Mouse (Mus musculus) spleen, postnatal 4 days (tissue): Measurements from ENCODE around the gene Cfap221.

Source experiments
- DNase-seq, 2 experiments: peaks; one replicate each; pipeline ENCODE4 v3.0.0; 2022; ENCODE audit warnings: low spot score in 2 of 2

The Cfap221 gene

DNA sequence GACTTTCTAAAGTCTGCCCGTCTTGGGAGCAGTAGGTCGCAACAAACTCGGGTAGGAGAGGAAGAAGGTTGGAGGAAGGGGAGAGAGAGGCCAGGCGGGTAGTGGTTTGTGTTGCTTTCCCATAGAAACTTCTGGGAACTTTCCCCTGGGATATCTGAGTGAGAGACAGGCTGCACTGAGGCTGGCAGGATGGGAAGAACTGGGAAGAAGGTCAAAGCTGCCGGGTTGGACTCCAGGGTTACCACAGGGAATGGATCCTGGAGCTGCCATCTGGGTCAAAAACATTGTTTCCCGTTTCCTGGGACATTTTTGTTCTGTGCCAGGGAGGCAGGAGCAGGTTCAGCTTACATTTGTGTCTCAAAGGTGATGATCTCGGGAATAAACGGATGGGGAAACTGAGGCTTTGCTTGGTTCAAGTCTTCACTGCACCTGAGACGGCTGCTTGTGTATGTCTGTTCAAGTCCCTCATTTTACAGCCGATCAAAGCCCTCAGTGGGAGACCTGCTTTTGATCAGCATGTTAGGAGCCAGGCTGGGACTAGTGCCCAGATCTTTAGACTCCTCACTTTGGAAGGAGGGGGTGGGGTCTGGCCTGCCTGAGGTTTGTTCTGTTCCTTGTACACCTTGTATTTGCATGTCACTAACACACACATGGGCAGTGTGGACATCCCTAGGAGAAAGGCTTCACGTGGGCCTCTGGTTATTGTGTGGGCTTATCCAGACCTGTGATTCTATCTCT lies 11.0 kb upstream of the Cfap221 start:
- no peak for DNase-seq

DNA sequence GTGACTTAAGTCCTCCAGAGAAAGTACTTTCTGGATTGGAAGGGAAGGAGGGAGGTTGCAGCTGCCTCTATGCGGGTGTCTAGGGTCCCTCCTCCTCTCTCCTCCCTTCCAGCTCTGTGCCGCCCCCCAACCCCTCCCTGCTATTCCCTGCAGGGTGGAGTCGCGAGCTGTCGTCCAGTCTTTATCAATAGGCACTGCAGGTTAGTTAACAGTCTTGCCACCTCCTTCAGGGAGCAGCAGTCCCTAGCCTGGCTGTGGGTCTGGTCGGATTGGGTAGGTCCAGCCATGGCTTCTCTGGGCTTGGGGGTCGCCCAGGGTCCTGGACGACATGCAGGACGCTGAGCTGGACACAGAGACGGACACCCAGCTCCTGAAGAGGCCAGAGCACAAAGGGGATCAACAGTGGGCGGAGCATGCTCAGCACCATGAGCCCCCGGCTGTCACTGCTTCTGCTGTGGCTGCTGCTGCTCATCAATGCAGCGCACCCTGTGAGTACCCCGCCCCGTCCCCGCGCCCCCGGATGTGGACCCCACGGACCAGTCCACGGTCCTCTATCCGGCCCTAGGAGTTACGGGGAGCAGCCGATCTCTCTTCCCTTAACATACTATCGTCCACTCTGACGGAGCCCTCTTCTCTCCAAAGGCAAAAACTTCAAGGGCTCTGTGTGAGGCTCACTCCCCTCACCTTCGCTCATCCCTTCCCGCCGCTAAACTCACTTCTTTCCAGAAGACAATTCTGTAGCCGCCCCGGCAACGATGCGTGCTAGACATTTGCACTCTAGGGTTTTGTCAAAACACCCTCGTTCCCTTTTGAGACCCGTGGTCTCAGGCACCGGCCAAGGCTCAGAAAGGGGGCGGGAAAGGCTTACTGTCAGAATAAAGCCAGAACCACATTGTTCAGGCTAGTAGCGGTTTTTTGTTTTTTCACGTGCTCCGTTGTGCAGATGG lies 10.1 kb upstream of the Cfap221 start, which contains the start of gene Sctr:
Gene Sctr (plus strand): TSS at position 51 of the 947 bp plus-strand sequence.
- peak in 1 of 2 experiments; percentile 64 for DNase-seq

DNA sequence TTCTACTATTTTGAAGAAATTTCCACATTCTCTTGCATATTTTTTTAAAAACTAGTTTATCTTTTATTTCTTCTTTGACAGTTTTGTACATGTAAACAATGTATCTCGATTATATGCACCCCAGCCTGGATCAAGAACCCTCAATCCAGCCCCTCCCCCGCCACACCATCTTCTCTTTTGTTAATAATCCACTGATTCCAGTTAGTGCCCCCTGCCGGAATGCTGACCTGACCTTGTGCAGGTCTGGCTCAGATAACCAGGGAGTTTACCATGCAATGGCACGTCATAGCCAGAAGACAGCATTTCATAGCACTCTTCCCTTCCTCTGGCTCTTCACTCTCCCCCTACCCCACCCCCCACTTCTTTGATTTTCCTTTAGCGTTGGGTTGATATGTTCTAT lies 610 bp upstream of the Cfap221 start:
- no peak for DNase-seq

DNA sequence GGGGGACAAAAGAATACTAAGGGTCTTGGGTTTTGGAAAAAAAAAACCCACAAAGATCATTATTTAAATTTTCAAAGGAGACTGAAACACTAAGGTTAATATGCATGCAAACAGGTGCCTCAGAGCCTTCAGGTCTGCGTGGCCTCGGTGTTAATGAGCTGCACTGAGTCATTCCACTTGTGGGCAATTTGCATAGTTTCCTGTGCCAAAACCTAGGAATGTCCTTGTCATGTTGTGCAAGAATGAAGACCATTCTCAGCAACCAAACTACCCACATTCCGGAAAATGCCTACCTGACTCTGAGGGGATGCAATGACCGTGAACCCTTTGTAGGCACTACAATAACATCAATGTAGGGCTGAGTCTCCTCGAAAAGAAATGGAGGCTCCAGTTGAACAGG lies 10.5 kb downstream of the Cfap221 start:
- no peak for DNase-seq

DNA sequence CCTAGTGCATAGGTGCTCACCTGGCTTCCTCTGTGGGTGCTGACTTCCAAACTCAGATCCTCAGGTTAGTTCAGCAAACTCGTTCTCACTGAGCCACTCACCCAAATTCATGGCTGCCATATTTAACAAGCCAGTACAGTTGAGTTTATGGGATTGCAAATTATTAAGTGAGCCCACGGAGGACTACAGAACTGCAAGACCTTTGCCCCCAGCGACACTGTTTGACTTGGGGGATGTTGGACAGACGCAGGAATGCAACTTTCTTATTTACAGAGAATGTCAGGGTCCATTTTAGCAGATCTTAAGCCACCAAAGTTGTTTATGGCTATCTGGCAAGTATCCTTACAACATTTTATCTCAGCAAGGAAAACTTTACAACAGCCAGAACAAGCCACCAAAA lies 21.9 kb downstream of the Cfap221 start:
- DNase-seq: no peak

DNA sequence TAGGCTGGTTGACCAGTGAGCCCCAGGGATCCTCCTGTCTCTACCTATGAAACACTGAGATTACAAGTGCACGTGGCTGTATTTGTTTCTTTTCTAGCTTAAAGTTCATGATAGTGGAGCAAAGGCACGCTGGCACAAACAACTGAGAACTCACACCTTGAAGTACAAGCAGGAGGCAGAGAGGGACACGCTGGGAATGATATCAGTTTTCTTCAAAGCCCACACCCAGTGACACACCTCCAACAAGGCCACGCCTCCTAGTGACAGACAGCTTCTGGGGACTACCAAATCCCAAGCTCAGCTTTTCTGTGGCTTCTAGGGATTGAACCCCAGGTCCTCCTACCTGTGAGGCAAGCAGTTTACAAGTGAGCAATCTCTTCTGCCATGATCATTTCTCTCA lies 23.9 kb downstream of the Cfap221 start:
- no peak for DNase-seq

DNA sequence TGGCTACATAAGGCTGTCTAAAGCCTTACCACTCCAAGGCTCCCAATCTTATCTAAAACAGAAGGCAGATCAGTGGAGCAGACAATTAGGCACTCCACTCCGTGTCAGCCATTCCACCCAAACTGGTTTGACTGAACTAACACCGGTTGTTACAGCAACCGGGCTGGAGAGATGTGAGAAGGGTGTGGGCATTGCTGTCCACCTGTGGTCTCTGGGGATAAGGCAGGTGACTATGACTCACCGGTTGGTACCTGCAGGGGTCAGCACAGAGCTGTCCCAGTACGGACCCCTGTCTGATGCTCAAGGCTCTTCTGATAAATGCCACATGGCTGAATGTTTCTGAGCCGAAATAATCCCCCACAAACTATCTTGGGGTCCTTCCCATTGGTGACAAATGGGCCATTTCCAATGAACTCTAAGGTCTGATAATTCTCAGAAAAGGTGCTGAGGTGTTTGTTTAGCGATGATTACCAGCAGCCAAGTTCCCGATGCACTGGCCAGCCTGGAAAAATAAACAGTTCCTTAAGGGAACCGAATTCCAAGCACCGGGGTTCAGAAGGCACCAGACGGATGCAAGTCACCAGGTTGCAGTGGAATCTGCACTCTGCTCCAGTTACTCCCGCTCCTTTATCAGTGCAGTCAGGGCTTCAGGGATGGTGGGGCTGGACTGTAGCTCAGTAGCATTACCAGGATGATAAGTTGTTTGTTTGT lies 31.1 kb downstream of the Cfap221 start:
- no peak for DNase-seq

DNA sequence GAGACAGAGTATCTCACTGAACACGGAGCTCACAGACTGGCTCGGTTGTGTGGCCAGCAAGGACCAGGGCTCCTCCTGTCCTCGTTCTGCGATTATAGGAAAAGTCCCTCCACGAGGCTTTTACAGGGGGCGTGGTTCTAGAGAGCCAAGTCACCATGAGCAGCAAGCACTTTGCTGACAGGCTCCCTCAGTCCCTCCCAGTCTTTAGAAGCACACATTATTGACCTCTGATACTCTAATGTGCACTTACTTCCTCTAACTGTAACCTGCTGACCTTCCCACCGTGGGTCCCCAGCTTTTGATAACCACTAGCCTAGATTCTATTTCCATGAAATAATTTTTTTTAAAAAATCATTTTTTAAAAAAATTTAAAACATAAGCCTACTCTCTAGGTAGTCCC lies 37.1 kb downstream of the Cfap221 start:
- DNase-seq: no peak

DNA sequence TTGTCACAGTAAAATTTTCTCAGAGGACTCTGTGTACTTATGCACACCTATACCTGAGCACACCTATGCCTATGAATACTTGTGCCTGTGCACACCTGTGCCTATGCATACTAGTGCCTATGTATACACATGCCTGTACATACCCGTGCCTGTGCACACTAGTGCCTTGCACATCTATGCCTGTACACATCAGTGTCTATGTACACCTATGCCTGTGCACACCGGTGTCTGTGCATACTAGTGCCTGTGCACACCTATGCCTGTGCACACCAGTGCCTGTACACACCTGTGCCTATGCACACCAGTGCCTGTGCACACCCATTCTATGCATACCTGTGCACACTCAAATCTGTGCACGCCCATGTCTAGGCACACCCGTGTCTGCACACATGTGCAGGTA lies 37.6 kb downstream of the Cfap221 start:
- DNase-seq: no peak

DNA sequence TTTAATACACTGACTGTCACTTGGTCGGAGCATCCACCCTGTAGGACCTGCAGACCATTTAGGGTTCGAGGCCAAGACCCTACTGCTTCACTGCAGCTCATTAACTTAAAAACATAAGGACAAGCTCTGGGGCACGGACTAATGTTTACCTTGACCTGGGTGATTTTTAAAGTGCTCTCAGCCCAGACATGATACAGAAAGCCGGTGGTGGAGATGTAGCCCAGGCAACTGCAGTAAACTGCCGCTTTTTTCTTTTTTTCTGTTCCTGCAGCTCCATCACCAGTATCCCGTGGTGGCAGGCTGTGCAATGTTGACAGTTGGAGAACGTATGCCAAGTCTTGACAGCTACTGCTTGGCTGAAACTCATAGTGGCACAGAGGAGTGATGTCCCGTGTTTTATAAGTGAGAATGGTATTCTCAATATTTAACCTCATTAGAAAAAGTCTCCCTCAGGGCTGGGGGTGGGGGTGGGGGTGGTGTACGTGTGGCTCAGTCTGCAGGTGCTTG lies 39.3 kb downstream of the Cfap221 start:
- no peak for DNase-seq

DNA sequence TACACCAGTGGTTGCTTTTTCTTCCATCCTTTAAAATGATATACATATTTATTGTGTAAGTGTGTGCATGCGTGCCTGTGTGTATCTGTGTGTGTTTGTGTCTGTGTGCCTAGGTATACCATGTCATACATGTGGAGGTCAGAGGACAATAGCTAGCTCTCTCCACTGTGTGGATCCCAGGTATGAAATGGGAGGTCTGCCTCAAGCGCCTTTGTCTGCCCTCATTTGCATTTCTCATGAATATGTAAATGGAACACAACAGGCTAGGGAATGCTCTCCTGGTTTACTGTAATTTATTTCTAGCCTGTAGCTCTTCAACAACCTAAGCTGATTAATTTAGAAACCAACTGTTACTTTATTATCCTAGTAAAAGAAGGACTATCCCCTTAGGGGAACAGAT lies 42.4 kb downstream of the Cfap221 start:
- DNase-seq: no peak

DNA sequence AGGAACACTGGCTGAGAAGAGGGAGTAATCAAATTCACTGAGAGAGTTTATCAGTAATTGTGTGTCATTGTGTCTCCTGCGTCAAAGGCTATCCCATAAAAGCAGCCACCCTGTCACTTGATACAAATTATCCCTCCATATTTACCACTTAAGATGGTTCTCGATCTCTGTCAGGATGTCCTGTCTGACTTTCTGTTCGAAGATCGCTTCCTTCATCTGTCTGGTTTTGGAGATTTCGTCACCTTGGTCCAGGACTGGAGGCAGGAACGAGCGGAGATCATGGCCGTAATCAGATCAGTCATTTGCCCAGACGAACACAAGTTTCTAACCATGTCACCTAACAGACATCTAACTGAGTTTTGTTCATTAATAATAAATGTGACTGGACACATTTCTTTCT lies 43.6 kb downstream of the Cfap221 start:
- DNase-seq: no peak

DNA sequence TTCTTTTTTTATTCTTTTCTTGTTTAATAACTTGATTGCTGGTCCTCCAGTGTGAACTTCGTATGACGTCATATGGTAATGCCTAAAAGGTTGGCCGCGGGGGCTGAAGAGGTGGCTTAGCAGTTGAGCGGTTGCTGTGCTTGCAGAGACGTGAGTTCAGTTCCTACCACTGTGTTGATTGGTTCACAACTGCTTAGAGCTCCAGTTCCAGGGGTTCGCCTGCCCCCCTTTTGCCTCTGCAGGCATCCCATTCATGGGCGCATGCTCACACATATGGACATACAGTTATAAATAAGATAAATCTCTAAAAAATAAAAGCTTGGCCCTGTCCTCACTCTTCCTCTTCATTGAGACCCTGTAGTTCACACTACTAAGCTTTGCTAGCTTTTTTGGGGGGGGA lies 46.9 kb downstream of the Cfap221 start:
- no peak for DNase-seq

DNA sequence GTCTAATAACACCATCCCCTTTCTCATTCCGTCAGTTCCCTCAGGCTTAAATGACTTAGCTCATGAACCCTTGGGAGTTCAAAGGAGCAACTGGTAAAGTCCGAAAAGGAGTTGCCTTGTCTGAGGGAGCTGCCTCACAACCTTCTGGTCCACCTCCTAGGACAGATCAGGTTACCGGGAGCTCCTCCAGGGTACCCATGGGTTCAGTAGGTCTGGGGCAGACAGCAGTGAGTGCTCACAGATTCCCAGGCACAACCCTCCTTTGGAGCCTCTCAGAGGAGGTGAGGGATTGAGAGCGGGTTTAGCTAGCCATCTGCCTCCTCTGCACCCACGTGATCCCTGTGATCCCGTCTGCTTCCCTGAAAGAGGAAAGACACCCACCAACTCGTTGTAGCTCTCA lies 60.2 kb downstream of the Cfap221 start:
- no peak for DNase-seq

DNA sequence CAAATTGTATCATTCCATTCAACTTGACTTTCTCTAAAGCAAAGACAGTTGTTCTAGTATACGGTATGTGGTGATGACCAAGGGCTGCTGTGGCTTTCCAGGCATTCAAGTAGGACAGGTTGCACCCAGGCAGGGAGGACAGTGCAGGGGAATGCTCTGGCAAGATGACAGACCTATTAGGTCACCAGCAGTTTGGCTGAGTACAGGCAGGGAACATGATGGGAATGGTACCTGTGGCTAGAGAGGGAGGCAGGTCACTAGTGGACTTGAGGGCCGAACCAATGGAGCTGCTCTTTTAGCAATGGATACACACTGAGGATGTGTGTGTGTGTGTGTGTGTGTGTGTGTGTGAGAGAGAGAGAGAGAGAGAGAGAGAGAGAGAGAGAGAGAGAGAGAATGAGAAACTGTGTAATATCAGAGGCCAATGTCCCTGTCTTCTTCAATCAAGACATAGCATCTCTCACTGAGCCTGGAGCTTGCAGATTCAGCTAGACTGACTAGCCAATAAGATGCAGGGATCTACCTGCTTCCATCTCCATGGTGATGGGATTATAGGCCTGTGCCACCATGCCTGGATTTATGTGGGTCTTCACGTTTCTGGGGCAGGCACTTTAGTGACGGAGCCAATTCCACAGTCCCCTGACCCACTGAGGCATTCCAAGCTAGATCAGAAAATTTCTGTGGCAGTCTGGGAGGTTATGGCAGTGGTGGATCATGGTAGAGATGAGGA lies 65.4 kb downstream of the Cfap221 start:
- no peak for DNase-seq

DNA sequence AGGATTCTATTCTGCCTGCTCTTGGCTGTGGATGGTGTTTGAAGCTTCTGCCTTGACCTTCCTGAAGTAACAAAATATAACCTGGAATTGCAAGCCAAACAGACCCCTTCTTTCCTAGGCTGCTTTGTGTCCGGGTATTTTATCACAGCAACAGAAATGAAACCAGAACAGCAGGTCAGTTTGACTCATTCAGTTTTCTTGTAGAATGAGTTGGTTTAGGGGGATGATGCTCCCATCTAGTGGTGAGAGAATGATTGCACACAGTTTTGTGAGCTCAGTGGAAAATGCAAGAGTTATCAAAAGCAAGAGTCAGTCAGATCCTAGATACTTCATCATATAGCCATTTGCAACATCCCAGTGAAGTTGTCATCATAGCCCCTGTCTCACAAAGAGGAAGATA lies 67.3 kb downstream of the Cfap221 start:
- DNase-seq: no peak

DNA sequence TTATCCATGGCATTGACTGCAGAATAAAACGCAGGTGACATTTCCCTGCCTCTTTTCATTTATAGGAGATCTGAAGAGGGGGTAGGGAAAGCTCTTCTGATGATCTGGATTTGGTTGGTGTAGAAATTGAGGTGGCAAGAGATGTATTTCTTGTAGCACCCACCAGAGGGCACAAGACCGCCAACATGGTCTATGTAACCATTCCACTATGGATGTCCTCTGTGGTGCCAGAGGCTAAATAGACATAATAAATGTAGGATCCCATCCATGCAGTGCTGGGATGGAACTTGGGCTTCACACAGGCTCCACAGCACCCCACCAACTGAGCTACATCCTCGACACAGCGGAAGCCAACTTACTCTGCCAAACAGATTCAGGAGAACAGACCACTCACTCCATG lies 77.7 kb downstream of the Cfap221 start:
- DNase-seq: no peak

DNA sequence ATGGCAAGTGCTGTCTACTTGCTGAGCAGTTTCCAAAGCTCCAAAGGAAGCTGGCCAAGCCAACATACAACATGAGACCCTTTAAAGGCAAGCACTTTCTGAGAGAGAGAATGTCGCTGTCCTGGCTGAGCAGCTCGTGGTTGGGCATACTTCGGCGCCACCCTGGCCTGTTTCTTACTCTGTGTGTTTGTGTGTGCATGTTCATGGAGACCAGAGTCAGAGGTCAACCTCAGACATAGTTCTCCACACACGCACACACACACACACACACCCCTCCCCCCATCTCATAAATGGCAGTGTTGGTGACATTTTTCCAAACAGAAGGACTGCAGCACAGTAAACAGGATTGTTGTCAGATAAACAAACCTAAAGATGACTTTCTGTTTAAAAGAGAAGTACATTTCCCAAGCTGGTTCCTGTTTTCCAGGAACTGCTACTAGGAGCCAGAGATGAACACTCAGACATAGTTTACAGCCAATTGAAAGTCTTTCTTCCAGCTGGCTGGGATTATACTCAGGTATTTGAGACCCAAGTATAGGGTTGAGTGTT lies 80.1 kb downstream of the Cfap221 start:
- no peak for DNase-seq

DNA sequence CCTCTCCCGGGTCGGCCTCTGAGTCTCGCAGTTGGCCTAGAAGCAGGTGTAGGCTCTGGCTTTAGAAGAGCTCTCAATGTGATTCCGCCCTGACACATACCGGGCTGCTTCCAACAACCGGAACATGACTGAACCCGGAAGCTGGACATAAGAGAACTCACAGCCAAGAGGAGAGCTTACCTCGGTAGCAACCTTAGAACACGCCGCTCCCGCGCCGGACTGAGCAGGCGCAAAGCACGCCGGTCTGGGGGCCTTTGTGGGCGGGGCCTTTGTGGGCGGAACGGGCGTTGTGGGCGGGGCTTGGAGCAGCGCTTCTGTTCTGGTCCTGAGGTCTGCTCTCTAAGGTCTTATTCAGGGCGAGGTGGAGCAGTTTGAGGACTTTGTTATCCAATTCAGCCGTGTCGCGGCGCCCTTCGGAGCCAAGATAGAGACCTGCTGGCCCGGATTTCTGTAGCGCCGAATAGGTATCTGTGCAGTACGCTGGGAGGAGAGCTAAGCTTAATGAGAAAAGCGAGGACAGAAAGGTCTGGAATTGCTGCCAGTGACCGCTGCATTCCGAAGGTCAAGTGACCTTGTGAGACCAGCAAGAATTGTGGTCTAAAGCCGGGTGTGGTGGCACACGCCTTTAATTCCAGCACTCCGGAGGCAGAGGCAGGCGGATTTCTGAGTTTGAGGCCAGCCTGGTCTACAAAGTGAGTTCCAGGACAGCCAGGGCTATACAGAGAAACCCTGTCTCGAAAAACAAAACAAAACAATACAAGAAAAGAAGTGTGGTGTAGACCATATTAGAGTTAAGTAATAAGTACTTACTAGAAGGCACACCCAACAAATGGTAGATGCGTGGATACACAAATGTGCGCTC lies 83.8 kb downstream of the Cfap221 start, which contains the start of gene Tmem177:
Gene Tmem177 (minus strand): TSS at position 256 of the 862 bp plus-strand sequence.
- DNase-seq: peak; percentile 98 to 99

DNA sequence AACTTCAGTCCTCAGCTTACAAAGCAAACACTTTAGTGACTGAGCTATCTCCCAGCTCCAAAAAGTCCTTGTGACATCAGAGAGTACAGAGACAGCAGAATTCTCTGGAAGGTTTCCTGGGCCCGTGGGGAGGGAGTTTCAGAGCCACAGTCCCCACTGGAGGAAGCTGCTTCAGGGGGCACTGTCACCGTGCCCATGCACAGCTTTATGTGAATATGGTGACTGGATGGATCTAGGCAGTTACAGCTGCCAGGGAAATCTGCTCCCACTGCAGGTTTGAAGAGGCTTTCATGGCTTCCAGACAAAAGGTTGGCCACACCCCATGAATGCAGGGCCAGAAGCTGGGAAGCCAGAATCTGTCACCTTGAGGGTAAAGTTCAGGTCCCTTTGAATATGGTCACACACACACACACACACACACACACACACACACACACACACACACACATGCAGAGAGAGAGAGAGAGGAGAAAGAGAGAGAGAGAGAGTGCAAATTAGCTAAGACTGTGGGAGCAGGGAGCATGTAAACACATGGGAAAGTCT lies 89.8 kb downstream of the Cfap221 start:
- DNase-seq: no peak
